Mouse (Mus musculus): ENCODE results near the gene Gngt1. TPM values are rescaled to one million over a fixed set of nuclear protein-coding genes. Genes with fewer than 3 reads are reported as not detected.

The Gngt1 gene
- not detected for polyA plus RNA-seq (2017; shearing (Covaris generic))

DNA sequence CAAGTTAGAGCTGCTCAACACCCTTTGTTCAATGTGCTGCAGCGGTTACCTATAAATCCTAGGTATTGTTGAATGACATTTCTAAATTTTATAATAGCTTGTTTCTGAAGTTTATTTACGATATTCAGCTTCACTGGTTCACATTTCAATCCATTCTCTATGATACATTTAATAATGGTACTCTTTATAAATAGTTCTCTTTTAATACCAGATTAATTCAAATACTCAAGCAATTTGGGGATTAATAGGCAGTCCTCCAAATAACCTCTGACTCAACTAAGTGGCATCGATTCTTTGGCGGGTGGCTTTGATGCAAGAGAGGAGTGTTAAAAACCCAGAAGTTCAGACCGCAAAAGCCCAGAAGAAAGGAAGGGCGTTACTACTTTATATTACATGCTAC, at the start of gene Gngt1:
Gene Gngt1 (plus strand): TSS at position 301 of the 400 bp plus-strand sequence.

DNA sequence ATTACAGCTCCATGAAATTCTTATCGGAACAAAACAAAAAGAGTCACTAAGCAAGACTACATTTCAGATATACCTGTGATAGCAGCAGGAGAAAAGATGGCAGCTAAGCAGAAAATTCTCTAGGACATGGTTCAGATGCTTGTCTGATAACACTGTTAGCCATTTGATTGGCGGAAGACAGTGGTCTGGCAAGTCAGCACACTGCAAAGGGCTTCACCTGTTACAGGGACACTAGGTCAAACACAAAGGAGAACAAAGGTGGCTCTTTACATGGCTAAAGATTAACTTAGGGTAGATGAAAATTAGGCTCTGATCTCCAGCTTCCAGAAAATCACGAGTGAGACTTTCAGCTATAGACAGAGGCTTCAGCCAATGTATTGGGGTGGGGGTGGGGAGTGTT, 4.8 kb upstream of the Gngt1 start, which contains the start of gene Tfpi2:
Gene Tfpi2 (minus strand): TSS at position 170 of the 400 bp plus-strand sequence.

GRCm38 (mm10) chr6:4003890-4004306, 10.3 kb downstream of the Gngt1 start, which contains the start of gene Gng11:
Gng11 (plus strand) TSS chr6:4003904.

Other genes starting within 250 kb of the Gngt1 start
- gene Calcr, start 229.1 kb upstream of the Gngt1 start, polyA plus RNA-seq (2017; shearing (Covaris generic)) = not detected
- gene Tfpi2, start 4.9 kb upstream of the Gngt1 start, polyA plus RNA-seq (2017; shearing (Covaris generic)) = not detected
- not detected for gene Gng11, start 10.1 kb downstream of the Gngt1 start, polyA plus RNA-seq (2017; shearing (Covaris generic))
- 43.9 TPM for gene Bet1, start 93.2 kb downstream of the Gngt1 start, polyA plus RNA-seq (2017; shearing (Covaris generic))

Data from activated CD4-positive, CD25-positive, alpha-beta regulatory T cell, adult 9 weeks (primary cell).